Mouse (Mus musculus): ENCODE results near the gene Avpr2. TPM values are rescaled to one million over a fixed set of nuclear protein-coding genes. Genes with fewer than 3 reads are reported as not detected.

Gene Avpr2
- not detected in 2 replicates for total RNA-seq (2023)

DNA sequence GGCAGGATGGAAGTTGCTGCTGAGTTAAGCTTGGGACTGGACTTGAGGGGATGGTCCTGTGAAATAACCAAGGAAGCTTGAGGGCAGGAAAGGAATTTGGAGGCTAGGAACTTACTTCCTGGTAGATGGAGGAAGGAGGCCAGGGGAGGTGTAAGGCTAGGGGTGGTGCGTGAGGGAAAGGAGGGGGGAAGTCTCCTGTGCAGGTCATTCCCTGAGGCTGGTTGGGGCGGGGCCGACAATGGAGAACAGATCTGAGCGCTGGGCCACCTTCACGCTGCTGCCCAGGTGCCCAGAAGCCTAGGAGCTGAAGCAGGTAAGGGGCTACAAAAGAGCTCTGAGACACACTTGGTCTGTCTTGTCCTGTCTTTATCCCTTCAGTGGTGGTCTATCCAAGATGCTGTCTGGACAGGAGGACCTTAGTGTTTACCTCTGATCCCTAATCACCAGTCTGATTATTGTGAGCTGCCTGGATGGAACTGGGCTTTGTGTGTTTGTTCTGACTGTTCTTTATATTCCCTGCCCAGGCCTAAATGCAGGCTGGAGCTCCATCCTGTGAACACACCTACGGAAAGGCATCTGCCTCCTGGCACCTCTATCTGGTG is at the start of gene Avpr2:
TSS of gene Avpr2 (plus strand) at position 552 of the 602 bp plus-strand sequence.

GRCm38 (mm10) chrX:73895719-73896118 is 3.8 kb downstream of the Avpr2 start, which contains the start of gene L1cam:
L1cam (minus strand) TSS chrX:73896105.

DNA sequence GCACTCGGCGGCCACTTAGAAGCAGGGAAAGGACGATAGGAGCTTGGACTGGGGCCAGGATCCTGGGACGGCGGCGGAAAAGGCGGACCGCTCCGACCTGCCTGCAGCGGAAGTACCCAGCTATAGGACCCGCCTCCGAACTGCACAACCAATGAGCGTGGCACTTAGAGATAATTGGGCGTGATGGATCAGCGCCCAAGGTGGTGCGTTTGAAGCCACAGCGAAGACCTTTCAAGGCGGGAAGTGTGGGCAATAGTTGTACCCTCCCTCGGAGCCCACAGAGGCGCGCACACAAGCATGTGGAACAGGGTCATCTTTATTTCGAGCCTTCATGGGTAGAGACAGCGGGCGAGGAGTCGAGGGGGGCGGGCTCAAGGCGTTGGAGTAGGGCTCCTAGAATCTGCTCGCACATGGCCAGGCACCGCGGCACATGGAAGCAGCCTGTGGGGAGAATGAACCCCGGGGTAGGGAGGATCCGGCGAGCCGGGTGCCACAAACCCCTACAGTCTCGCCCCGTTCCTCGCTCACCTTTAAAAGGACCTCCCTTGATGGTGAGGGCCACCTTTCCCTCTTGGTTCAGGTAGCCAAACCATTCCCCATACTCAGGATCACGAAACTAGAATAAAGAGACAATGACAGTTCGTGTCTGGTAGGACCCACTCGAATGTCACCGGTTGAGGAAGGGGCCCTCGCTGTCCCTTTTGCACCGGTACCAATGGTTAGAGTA is 30.1 kb downstream of the Avpr2 start, which contains the start of the genes Arhgap4 and Naa10:
TSS of gene Arhgap4 (minus strand) at position 48 of the 727 bp plus-strand sequence.
TSS of gene Naa10 (minus strand) at position 122 of the 727 bp plus-strand sequence.

DNA sequence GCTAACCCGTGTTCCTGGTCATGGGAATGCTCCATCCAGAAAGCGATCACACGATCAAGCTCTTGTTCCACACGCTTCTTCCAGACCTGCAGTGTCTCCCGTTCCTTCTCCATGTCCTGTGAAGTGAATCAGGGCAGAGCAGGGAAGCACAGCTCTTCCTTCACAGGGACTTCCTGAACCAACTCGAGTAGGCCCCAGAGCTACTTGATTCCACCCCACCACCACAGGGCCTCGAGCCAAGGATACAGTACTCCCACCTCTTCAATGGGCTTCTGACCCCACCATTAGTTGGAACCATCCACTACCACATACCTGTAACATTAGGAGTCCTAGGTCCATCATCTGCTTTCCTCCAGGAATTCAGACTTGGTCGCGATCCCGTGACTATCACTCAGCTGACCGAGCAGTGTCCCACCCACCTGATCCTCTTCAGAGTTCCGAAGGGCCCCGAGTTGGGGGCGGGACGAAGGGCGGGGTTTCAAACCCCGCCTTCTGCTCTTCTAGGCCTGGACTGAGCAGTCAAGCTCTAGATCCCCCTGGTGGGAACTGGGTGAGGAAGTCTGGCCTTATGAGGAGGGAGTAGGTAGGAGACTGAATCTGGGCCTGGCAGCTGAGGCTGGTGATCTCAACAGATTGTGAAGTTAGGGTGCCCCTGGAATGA is 38.6 kb downstream of the Avpr2 start, which contains the start of gene Renbp:
TSS of gene Renbp (minus strand) at position 449 of the 661 bp plus-strand sequence.

Other genes with a start within 250 kb of the Avpr2 start
- not detected in 2 replicates for gene Pnck, start 232.0 kb upstream of the Avpr2 start, total RNA-seq (2023)
- gene Slc6a8, start 219.0 kb upstream of the Avpr2 start, total RNA-seq (2023), result 0.48 and 0.57 TPM in 2 replicates
- 87.4 and 92.1 TPM in 2 replicates for gene Bcap31, start 175.9 kb upstream of the Avpr2 start, total RNA-seq (2023)
- 73.3 and 78.0 TPM in 2 replicates for gene Abcd1, start 175.5 kb upstream of the Avpr2 start, total RNA-seq (2023)
- 0.60 and 0.70 TPM in 2 replicates for gene Plxnb3, start 135.0 kb upstream of the Avpr2 start, total RNA-seq (2023)
- 0.32 and 1.9 TPM in 2 replicates for gene Srpk3, start 117.7 kb upstream of the Avpr2 start, total RNA-seq (2023)
- 78.5 and 86.8 TPM in 2 replicates for gene Idh3g, start 105.2 kb upstream of the Avpr2 start, total RNA-seq (2023)
- 93.3 and 93.6 TPM in 2 replicates for gene Ssr4, start 105.1 kb upstream of the Avpr2 start, total RNA-seq (2023)
- 0.73 and 0.77 TPM in 2 replicates for gene Pdzd4, start 67.1 kb upstream of the Avpr2 start, total RNA-seq (2023)
- gene L1cam, start 4.0 kb downstream of the Avpr2 start, total RNA-seq (2023), result 30.4 and 44.6 TPM in 2 replicates
- gene Arhgap4, start 29.8 kb downstream of the Avpr2 start, total RNA-seq (2023), result 228 and 276 TPM in 2 replicates
- gene Naa10, start 29.8 kb downstream of the Avpr2 start, total RNA-seq (2023), result 28.7 and 32.0 TPM in 2 replicates
- 11.1 and 12.8 TPM in 2 replicates for gene Renbp, start 38.7 kb downstream of the Avpr2 start, total RNA-seq (2023)
- 68.7 and 75.0 TPM in 2 replicates for gene Hcfc1, start 74.3 kb downstream of the Avpr2 start, total RNA-seq (2023)
- gene Irak1, start 131.8 kb downstream of the Avpr2 start, total RNA-seq (2023), result 66.4 and 88.3 TPM in 2 replicates
- gene Opn1mw, start 235.4 kb downstream of the Avpr2 start, total RNA-seq (2023), result not detected in 2 replicates
- 21.5 and 32.4 TPM in 2 replicates for gene Mecp2, start 243.3 kb downstream of the Avpr2 start, total RNA-seq (2023)